Comparison of ENCODE assay signal across 10 mouse cellular contexts in the genomic region with DNA sequence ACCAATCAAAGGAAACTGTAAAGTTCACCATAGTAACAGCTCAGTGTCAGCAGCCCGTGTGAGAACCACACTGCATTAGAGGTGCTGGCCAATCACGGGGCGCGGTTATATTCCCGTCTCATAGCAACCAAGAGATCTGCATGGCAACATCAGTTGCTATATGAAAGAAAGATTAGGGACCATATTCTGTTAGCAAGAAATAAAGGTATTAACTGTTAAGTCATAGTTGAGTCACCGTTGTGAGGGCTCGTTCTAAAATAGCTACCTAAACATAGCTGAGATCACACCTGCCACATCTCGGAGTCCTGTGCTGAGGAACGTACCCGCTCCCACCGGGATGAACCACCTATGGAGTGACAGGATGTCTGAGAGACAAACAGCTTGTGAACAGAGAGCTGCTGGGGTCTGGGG.
DNase-seq lines count a peak whose midpoint lies in the region; ATAC-seq and TF ChIP-seq lines count a peak whose summit lies in the region.
"Had no signal": no experiment of that assay in that cellular context is flagged by ENCODE, and none has a peak within 500 bp of the region (broad histone marks: within the 10 kb centered on the region; RNA-seq: fewer than 3 reads in every experiment).

No protein-coding gene starts in this region.

- H3K4me2 ChIP-seq in hindbrain, embryonic 15.5 days, result peak overlapping the region; percentile 47
- no peak overlapping the region for H3K4me2 ChIP-seq in midbrain, embryonic 12.5 days (replicated peaks)

- peak overlapping the region; percentile 86 for H3K27ac ChIP-seq in hindbrain, embryonic 15.5 days (replicated peaks)
- H3K27ac ChIP-seq in midbrain, embryonic 12.5 days (replicated peaks), result 0 out of 2 replicates have a peak overlapping the region, but pooled peaks have one; percentile 30

- TF ChIP-seq CTCF in lung, adult 2 months (IDR thresholded peaks at IDR 0.05; ENCODE audit: insufficient read depth, low read length), result no peak

- peak; percentile 44 for DNase-seq in retina, postnatal 1 day
- no peak for DNase-seq in retina, embryonic 14.5 days (ENCODE audit: low spot score)
- DNase-seq in thymus, adult 18-20 months, result no peak
- no peak for DNase-seq in lung, adult 2 months
- DNase-seq in yolk sac, embryonic 10.5 days (ENCODE audit: low spot score), result no peak
- no peak for DNase-seq in B cell, adult 2 months
- DNase-seq: adrenal gland, adult 8-10 months had no signal

- WGBS in hindbrain, embryonic 15.5 days, result 33% methylated on average over 11 of the region's 11 CpGs
- WGBS in midbrain, embryonic 12.5 days, result 78% methylated on average over 11 of the region's 11 CpGs
- WGBS in lung, adult 2 months, result 84% methylated on average over 11 of the region's 11 CpGs

- H3K9ac ChIP-seq in hindbrain, embryonic 15.5 days, result no peak overlapping the region
- H3K9ac ChIP-seq in midbrain, embryonic 12.5 days (replicated peaks), result no peak overlapping the region

- no peak for TF ChIP-seq POLR2A in lung, adult 2 months (IDR thresholded peaks at IDR 0.05; ENCODE audit: borderline replicate concordance, extremely low read depth, low read depth, low read length)

- H3K9me3 ChIP-seq in hindbrain, embryonic 15.5 days, result no peaks in the 10 kb centered on the region
- H3K9me3 ChIP-seq in midbrain, embryonic 12.5 days, result no peaks in the 10 kb centered on the region

- H3K36me3 ChIP-seq in hindbrain, embryonic 15.5 days, result no peaks in the 10 kb centered on the region
- H3K36me3 ChIP-seq in midbrain, embryonic 12.5 days, result no peaks in the 10 kb centered on the region

- H3K4me3 ChIP-seq in hindbrain, embryonic 15.5 days, result peak overlapping the region; percentile 22
- H3K4me3 ChIP-seq in midbrain, embryonic 12.5 days, result no peak overlapping the region
- no peak overlapping the region for H3K4me3 ChIP-seq in lung, adult 2 months (replicated peaks; ENCODE audit: extremely low read depth, low read depth, low read length)

- ATAC-seq in hindbrain, embryonic 15.5 days (ENCODE audit: low FRiP score, low read depth), result peak; percentile 97
- peak; percentile 66 for ATAC-seq in midbrain, embryonic 12.5 days (ENCODE audit: low FRiP score, low read depth)

- peaks cover 28% of the 10 kb centered on the region for H3K4me1 ChIP-seq in hindbrain, embryonic 15.5 days (replicated peaks)
- peaks cover 6% of the 10 kb centered on the region; the same call in 1 of the 2 replicates for H3K4me1 ChIP-seq in midbrain, embryonic 12.5 days
- H3K4me1 ChIP-seq in lung, adult 2 months (ENCODE audit: control insufficient read depth, insufficient read depth, low read length), result peaks cover 2% of the 10 kb centered on the region; the same call in 1 of the 2 replicates

- no peaks in the 10 kb centered on the region for H3K27me3 ChIP-seq in hindbrain, embryonic 15.5 days
- H3K27me3 ChIP-seq in midbrain, embryonic 12.5 days, result no peaks in the 10 kb centered on the region; the same call in 1 of the 2 replicates
- H3K27me3 ChIP-seq: CH12.LX had no signal
